Mouse (Mus musculus): ENCODE measurements at regions not wholly inside any gene's neighbourhood (a gene's known extent, or its start where the extent isn't known, plus 50 kb on each side); places are given as distances from the start of the nearest gene placed in this dataset.
A peak's percentile ranks its signal among the peaks of the same experiment; 100 is the strongest.

GRCm38 (mm10) chr1:114287349-114287748 lies 1397.2 kb upstream of the Cntnap5a start:
- no peak for DNase-seq (ENCODE audit: low spot score)

- peak; percentile 78 for DNase-seq (ENCODE audit: low spot score)
Observed at GRCm38 (mm10) chr1:114330541-114330940, 1354.0 kb upstream of the Cntnap5a start.

DNA sequence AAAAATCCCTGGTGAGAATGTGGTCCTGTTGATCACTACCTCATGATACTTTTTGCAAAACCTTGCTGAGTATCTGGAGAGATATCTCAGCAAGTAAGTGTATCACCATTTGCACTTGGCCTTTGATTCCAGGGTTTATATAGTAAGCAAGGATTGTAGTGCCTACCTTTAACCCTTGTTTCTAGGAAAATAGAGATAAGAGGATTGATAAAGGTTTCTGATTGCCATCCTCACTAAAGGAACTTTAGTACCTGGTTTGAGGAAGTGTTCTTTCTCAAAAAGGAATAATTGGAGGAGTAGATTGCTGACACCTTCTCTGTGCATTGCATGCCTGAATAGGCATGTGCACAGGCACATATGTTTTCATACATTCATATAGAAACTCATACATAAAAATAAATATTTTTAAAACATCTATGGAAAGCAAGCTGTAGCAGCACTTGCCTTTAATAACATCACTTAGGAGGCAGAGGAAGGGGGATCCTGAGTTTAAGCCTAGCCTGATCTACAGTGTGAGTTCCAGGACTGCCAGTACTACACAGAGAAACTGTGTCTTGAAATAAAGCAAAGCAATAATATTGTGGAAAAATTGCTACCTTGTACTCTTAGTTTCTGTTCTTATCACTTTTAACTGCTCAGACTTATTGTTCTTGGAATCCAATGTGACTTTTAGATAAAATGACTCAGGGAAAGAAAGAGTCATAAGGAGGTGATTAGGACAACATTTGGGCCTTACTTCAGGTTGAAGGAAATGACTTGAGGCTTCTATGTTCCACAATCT lies 1326.2 kb upstream of the Cntnap5a start:
- DNase-seq (ENCODE audit: low spot score) = no peak

- no peak for DNase-seq (ENCODE audit: low spot score)
Observed at GRCm38 (mm10) chr1:114392034-114392433, 1292.5 kb upstream of the Cntnap5a start.

Measured in layer of hippocampus, adult 9-10 months (tissue).